Mouse (Mus musculus) neural tube, embryonic 11.5 days (tissue): ENCODE measurements at regions not wholly inside any gene's neighbourhood (a gene's known extent, or its start where the extent isn't known, plus 50 kb on each side); places are given as distances from the start of the nearest gene placed in this dataset.
A peak's percentile ranks its signal among the peaks of the same experiment; 100 is the strongest.

Experiments
- ATAC-seq: fragments of 200-750 bp; cut with Nextera tagmentation; 2 replicates; pipeline ENCODE4 v1.8.0; 2017; ENCODE audit warnings: moderate number of reproducible peaks, mild to moderate bottlenecking, moderate TSS enrichment, moderate library complexity; ENCODE audit not compliant: insufficient read depth, low FRiP score, low TSS enrichment
- DNase-seq: peaks from one replicate; pipeline ENCODE4 v3.0.0-alpha.2; 2015; ENCODE audit warnings: low spot score
- H3K27ac ChIP-seq: fragments of 300-500 bp; sonication (generic); 2 replicates; pipeline ENCODE4 v1.5.1; 2014; ENCODE audit warnings: low read depth, mild to moderate bottlenecking, low read length
- H3K27me3 ChIP-seq: fragments of 300-500 bp; sonication (generic); 2 replicates; pipeline ENCODE4 v1.6.1; 2014; ENCODE audit warnings: mild to moderate bottlenecking, low read length, mixed read lengths; ENCODE audit not compliant: control insufficient read depth, insufficient read depth
- H3K36me3 ChIP-seq: fragments of 300-500 bp; sonication (generic); 2 replicates; pipeline ENCODE4 v1.6.1; 2014; ENCODE audit warnings: mild to moderate bottlenecking, low read length, moderate library complexity, mixed read lengths; ENCODE audit not compliant: control insufficient read depth, insufficient read depth
- H3K4me1 ChIP-seq: fragments of 300-500 bp; sonication (generic); 2 replicates; pipeline ENCODE4 v1.6.1; 2014; ENCODE audit warnings: low read length, mixed read lengths; ENCODE audit not compliant: control insufficient read depth, insufficient read depth
- H3K4me2 ChIP-seq: fragments of 300-500 bp; sonication (generic); 2 replicates; pipeline ENCODE4 v1.6.1; 2014; ENCODE audit warnings: low read depth, mild to moderate bottlenecking, moderate library complexity
- H3K4me3 ChIP-seq: fragments of 300-500 bp; sonication (generic); 2 replicates; pipeline ENCODE4 v1.5.1; 2014; ENCODE audit warnings: low read depth, low read length
- H3K9ac ChIP-seq: fragments of 300-500 bp; sonication (generic); 2 replicates; pipeline ENCODE4 v1.6.1; 2014; ENCODE audit warnings: mild to moderate bottlenecking, low read length
- H3K9me3 ChIP-seq: fragments of 300-500 bp; sonication (generic); 2 replicates; pipeline ENCODE4 v1.6.1; 2016; ENCODE audit warnings: low read length; ENCODE audit not compliant: control insufficient read depth
- WGBS: fragments of 180-500 bp; shearing (Covaris S2); extraction: QIAGEN DNeasy Blood & Tissue Kit; methylation state at CpG from one replicate; pipeline ENCODE4 v1.1.7; 2014; 5-methylcytosine and 5-hydroxymethylcytosine counted together

GRCm38 (mm10) chr17:84010492-84011060 lies 162.8 kb upstream of the Haao start:
- peaks cover 4% of the 10 kb centered on the region for H3K4me1 ChIP-seq
- H3K36me3 ChIP-seq = no peaks in the 10 kb centered on the region
- H3K4me3 ChIP-seq = no peak overlapping the region
- 83% methylated on average over 3 of the region's 3 CpGs for WGBS
- H3K9me3 ChIP-seq = no peaks in the 10 kb centered on the region
- no peak overlapping the region for H3K27ac ChIP-seq
- ATAC-seq (no peak), DNase-seq (no peak)
- no peak overlapping the region for H3K4me2 ChIP-seq
- H3K9ac ChIP-seq = no peak overlapping the region
- H3K27me3 ChIP-seq = no peaks in the 10 kb centered on the region

GRCm38 (mm10) chr17:84009966-84010365 lies 162.2 kb upstream of the Haao start:
- DNase-seq = no peak
- no peaks in the 10 kb centered on the region for H3K27me3 ChIP-seq
- no peak for ATAC-seq
- H3K4me3 ChIP-seq = no peak overlapping the region
- H3K9me3 ChIP-seq = no peaks in the 10 kb centered on the region
- H3K36me3 ChIP-seq = no peaks in the 10 kb centered on the region
- WGBS = 78% methylated on average over 7 of the region's 7 CpGs
- H3K27ac ChIP-seq = no peak overlapping the region
- H3K4me1 ChIP-seq = peaks cover 4% of the 10 kb centered on the region
- H3K4me2 ChIP-seq = no peak overlapping the region
- H3K9ac ChIP-seq = no peak overlapping the region

GRCm38 (mm10) chr17:84009194-84009593 lies 161.4 kb upstream of the Haao start:
- H3K4me3 ChIP-seq = no peak overlapping the region
- DNase-seq = peak; percentile 48
- no peaks in the 10 kb centered on the region for H3K27me3 ChIP-seq
- H3K9ac ChIP-seq = no peak overlapping the region
- no peak overlapping the region for H3K4me2 ChIP-seq
- H3K4me1 ChIP-seq = peaks cover 4% of the 10 kb centered on the region
- H3K36me3 ChIP-seq = no peaks in the 10 kb centered on the region
- peak overlapping the region; percentile 40 for H3K27ac ChIP-seq
- 64% methylated on average over 8 of the region's 8 CpGs for WGBS
- ATAC-seq = peak; percentile 76; the same call in 1 of the 2 replicates
- no peaks in the 10 kb centered on the region for H3K9me3 ChIP-seq

- H3K27ac ChIP-seq = no peak overlapping the region
These were observed 160.9 kb upstream of the Haao start for GRCm38 (mm10) chr17:84008682-84009052.

GRCm38 (mm10) chr17:84008035-84008681 lies 160.4 kb upstream of the Haao start:
- H3K27me3 ChIP-seq = no peaks in the 10 kb centered on the region
- no peak overlapping the region for H3K4me2 ChIP-seq
- H3K9me3 ChIP-seq = no peaks in the 10 kb centered on the region
- ATAC-seq (no peak), DNase-seq (no peak)
- H3K9ac ChIP-seq = no peak overlapping the region
- no peak overlapping the region for H3K4me3 ChIP-seq
- no peaks in the 10 kb centered on the region for H3K36me3 ChIP-seq
- no peak overlapping the region for H3K27ac ChIP-seq
- H3K4me1 ChIP-seq = peaks cover 4% of the 10 kb centered on the region
- 87% methylated on average over 12 of the region's 12 CpGs for WGBS

More at GRCm38 (mm10) chr17:84008682-84009052, 160.9 kb upstream of the Haao start:
- peaks cover 4% of the 10 kb centered on the region for H3K4me1 ChIP-seq
- ATAC-seq = 0 out of 2 replicates have a peak, but pooled peaks have one; percentile 35
- no peak overlapping the region for H3K4me3 ChIP-seq
- no peaks in the 10 kb centered on the region for H3K9me3 ChIP-seq
- no peak overlapping the region for H3K4me2 ChIP-seq
- DNase-seq = no peak
- H3K27me3 ChIP-seq = no peaks in the 10 kb centered on the region
- H3K36me3 ChIP-seq = no peaks in the 10 kb centered on the region
- no peak overlapping the region for H3K9ac ChIP-seq
- WGBS = 43% methylated on average over 7 of the region's 7 CpGs

GRCm38 (mm10) chr17:84006748-84007147 lies 159.0 kb upstream of the Haao start:
- ATAC-seq = no peak
- DNase-seq = no peak
- no peaks in the 10 kb centered on the region for H3K36me3 ChIP-seq
- no peaks in the 10 kb centered on the region for H3K27me3 ChIP-seq
- H3K27ac ChIP-seq = no peak overlapping the region
- peaks cover 4% of the 10 kb centered on the region for H3K4me1 ChIP-seq
- 91% methylated on average over 9 of the region's 9 CpGs for WGBS
- H3K9me3 ChIP-seq = no peaks in the 10 kb centered on the region
- H3K9ac ChIP-seq = no peak overlapping the region
- no peak overlapping the region for H3K4me3 ChIP-seq
- no peak overlapping the region for H3K4me2 ChIP-seq

GRCm38 (mm10) chr17:84004237-84004636 lies 156.5 kb upstream of the Haao start:
- Histone ChIP-seq H3K9ac (no peak overlapping the region; the same call in 1 of the 2 replicates), H3K36me3 (no peaks in the 10 kb centered on the region), H3K4me3 (no peak overlapping the region), H3K9me3 (no peaks in the 10 kb centered on the region), H3K27ac (no peak overlapping the region), H3K27me3 (no peaks in the 10 kb centered on the region), H3K4me2 (no peak overlapping the region), H3K4me1 (peaks cover 2% of the 10 kb centered on the region)
- ATAC-seq (no peak), DNase-seq (no peak)
- 27% methylated on average over 6 of the region's 6 CpGs for WGBS

GRCm38 (mm10) chr17:84003489-84004234 lies 155.9 kb upstream of the Haao start:
- no peak overlapping the region for H3K4me3 ChIP-seq
- H3K27me3 ChIP-seq = no peaks in the 10 kb centered on the region
- H3K4me1 ChIP-seq = no peaks in the 10 kb centered on the region
- H3K4me2 ChIP-seq = no peak overlapping the region
- 36% methylated on average over 9 of the region's 9 CpGs for WGBS
- DNase-seq = no peak
- H3K9ac ChIP-seq = no peak overlapping the region; the same call in 1 of the 2 replicates
- no peak for ATAC-seq
- H3K9me3 ChIP-seq = no peaks in the 10 kb centered on the region
- no peak overlapping the region for H3K27ac ChIP-seq
- no peaks in the 10 kb centered on the region for H3K36me3 ChIP-seq
